Mouse (Mus musculus): ENCODE measurements around the gene Rpl13a. TPM values are rescaled to one million over a fixed set of nuclear protein-coding genes. Genes with fewer than 3 reads are reported as not detected.
A peak's percentile ranks its signal among the peaks of the same experiment; 100 is the strongest.

The Rpl13a gene
- polyA plus RNA-seq, 1 experiment, result 4,999 TPM

DNA sequence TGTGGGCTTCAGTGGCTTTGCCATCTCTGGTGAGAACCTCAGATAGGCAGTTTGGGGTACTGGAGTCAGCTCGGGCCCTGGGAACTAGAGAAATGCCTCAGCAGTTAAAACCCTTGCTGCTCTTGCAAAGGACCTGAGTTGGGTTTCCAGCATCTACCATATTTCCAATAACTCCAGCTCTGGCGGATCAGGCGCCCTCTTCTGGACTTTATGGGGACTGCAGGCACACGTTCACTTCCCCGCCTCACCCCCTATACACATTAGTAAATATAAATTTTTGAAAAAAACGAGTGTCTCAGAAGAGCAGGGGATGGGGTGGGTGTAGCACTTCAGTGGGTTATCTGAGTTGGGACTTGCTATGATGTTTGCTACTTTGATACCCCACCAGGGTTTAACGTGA lies 44.4 kb upstream of the Rpl13a start:
- H3K36me3 ChIP-seq (ENCODE audit: control insufficient read depth, insufficient read depth, low read length), result no peaks in the 10 kb centered on the region
- peaks cover 32% of the 10 kb centered on the region for H3K27me3 ChIP-seq (ENCODE audit: control insufficient read depth, insufficient read depth, low read length)
- no peaks in the 10 kb centered on the region for H3K4me1 ChIP-seq (replicated peaks; ENCODE audit: control insufficient read depth, insufficient read depth, low read length)
- no peak overlapping the region for H3K27ac ChIP-seq (ENCODE audit: control insufficient read depth, insufficient read depth, low read length)
- WGBS, result 58% methylated on average over 7 of the region's 7 CpGs
- TF ChIP-seq CTCF (IDR thresholded peaks at IDR 0.05; ENCODE audit: borderline replicate concordance, control insufficient read depth, extremely low read depth, insufficient read depth, low read length, poor library complexity), result peak; percentile 49; the same call in 1 of the 2 replicates
- TF ChIP-seq POLR2A (IDR thresholded peaks at IDR 0.05; ENCODE audit: control insufficient read depth, extremely low read depth, insufficient read depth, low read length, poor library complexity), result no peak
- peak; percentile 42 for DNase-seq
- H3K4me3 ChIP-seq (ENCODE audit: control insufficient read depth, insufficient read depth, low read length), result no peak overlapping the region

- Histone ChIP-seq H3K4me3 (ENCODE audit: control insufficient read depth, insufficient read depth, low read length) (no peak overlapping the region), H3K36me3 (ENCODE audit: control insufficient read depth, insufficient read depth, low read length) (no peaks in the 10 kb centered on the region), H3K4me1 (replicated peaks; ENCODE audit: control insufficient read depth, insufficient read depth, low read length) (no peaks in the 10 kb centered on the region), H3K27me3 (ENCODE audit: control insufficient read depth, insufficient read depth, low read length) (peaks cover 17% of the 10 kb centered on the region; the same call in 1 of the 2 replicates), H3K27ac (ENCODE audit: control insufficient read depth, insufficient read depth, low read length) (no peak overlapping the region)
- no peak for DNase-seq
- WGBS, result 99% methylated on average over 3 of the region's 3 CpGs
- TF ChIP-seq POLR2A (IDR thresholded peaks at IDR 0.05; ENCODE audit: control insufficient read depth, extremely low read depth, insufficient read depth, low read length, poor library complexity) (no peak), CTCF (IDR thresholded peaks at IDR 0.05; ENCODE audit: borderline replicate concordance, control insufficient read depth, extremely low read depth, insufficient read depth, low read length, poor library complexity) (no peak)
Measured at GRCm38 (mm10) chr7:45169495-45169894, 40.9 kb upstream of the Rpl13a start.

GRCm38 (mm10) chr7:45168656-45169055 lies 40.1 kb upstream of the Rpl13a start:
- Histone ChIP-seq H3K4me3 (ENCODE audit: control insufficient read depth, insufficient read depth, low read length) (no peak overlapping the region), H3K36me3 (ENCODE audit: control insufficient read depth, insufficient read depth, low read length) (no peaks in the 10 kb centered on the region), H3K4me1 (replicated peaks; ENCODE audit: control insufficient read depth, insufficient read depth, low read length) (no peaks in the 10 kb centered on the region; the same call in 1 of the 2 replicates), H3K27me3 (ENCODE audit: control insufficient read depth, insufficient read depth, low read length) (peaks cover 23% of the 10 kb centered on the region), H3K27ac (ENCODE audit: control insufficient read depth, insufficient read depth, low read length) (no peak overlapping the region)
- DNase-seq, result no peak
- 22% methylated on average over 24 of the region's 24 CpGs for WGBS
- no peak for TF ChIP-seq CTCF (IDR thresholded peaks at IDR 0.05; ENCODE audit: borderline replicate concordance, control insufficient read depth, extremely low read depth, insufficient read depth, low read length, poor library complexity)
- TF ChIP-seq POLR2A (IDR thresholded peaks at IDR 0.05; ENCODE audit: control insufficient read depth, extremely low read depth, insufficient read depth, low read length, poor library complexity), result no peak

- DNase-seq, result no peak
- no peaks in the 10 kb centered on the region; the same call in 1 of the 2 replicates for H3K4me1 ChIP-seq (replicated peaks; ENCODE audit: control insufficient read depth, insufficient read depth, low read length)
- TF ChIP-seq POLR2A (IDR thresholded peaks at IDR 0.05; ENCODE audit: control insufficient read depth, extremely low read depth, insufficient read depth, low read length, poor library complexity) (no peak), CTCF (IDR thresholded peaks at IDR 0.05; ENCODE audit: borderline replicate concordance, control insufficient read depth, extremely low read depth, insufficient read depth, low read length, poor library complexity) (no peak)
- 18% methylated on average over 19 of the region's 19 CpGs for WGBS
- no peaks in the 10 kb centered on the region for H3K36me3 ChIP-seq (ENCODE audit: control insufficient read depth, insufficient read depth, low read length)
- no peak overlapping the region for H3K27ac ChIP-seq (ENCODE audit: control insufficient read depth, insufficient read depth, low read length)
- peaks cover 25% of the 10 kb centered on the region for H3K27me3 ChIP-seq (ENCODE audit: control insufficient read depth, insufficient read depth, low read length)
- no peak overlapping the region for H3K4me3 ChIP-seq (ENCODE audit: control insufficient read depth, insufficient read depth, low read length)
Measured at GRCm38 (mm10) chr7:45167761-45168445, 39.3 kb upstream of the Rpl13a start.

DNA sequence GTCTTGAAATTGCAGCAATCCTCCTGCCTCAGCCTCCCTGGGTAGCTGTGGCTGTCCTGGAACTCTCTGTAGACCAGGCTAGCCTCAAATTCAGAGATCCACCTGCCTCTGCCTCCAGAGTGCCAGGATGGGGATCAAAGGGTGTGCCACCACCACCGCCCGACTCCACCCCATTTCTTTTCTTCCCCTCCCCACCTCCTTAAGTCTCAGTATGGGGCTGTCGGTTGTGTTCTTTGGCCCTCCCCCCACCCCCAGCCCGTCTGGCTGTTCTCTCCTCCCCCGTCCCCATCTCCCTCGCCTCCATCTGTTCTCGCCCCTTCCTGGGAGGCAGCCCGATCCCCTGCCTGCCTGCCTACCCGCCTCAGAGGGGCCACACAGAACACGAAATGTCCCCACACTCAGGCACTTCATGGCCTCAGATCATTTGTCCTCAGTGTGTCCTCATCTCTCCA lies 38.4 kb upstream of the Rpl13a start:
- no peak for TF ChIP-seq POLR2A (IDR thresholded peaks at IDR 0.05; ENCODE audit: control insufficient read depth, extremely low read depth, insufficient read depth, low read length, poor library complexity)
- no peak for TF ChIP-seq CTCF (IDR thresholded peaks at IDR 0.05; ENCODE audit: borderline replicate concordance, control insufficient read depth, extremely low read depth, insufficient read depth, low read length, poor library complexity)
- Histone ChIP-seq H3K4me1 (replicated peaks; ENCODE audit: control insufficient read depth, insufficient read depth, low read length) (peaks cover 4% of the 10 kb centered on the region; the same call in 1 of the 2 replicates), H3K36me3 (ENCODE audit: control insufficient read depth, insufficient read depth, low read length) (no peaks in the 10 kb centered on the region), H3K27ac (ENCODE audit: control insufficient read depth, insufficient read depth, low read length) (no peak overlapping the region), H3K27me3 (ENCODE audit: control insufficient read depth, insufficient read depth, low read length) (peaks cover 25% of the 10 kb centered on the region), H3K4me3 (ENCODE audit: control insufficient read depth, insufficient read depth, low read length) (no peak overlapping the region)
- DNase-seq, result no peak
- 43% methylated on average over 10 of the region's 10 CpGs for WGBS

DNA sequence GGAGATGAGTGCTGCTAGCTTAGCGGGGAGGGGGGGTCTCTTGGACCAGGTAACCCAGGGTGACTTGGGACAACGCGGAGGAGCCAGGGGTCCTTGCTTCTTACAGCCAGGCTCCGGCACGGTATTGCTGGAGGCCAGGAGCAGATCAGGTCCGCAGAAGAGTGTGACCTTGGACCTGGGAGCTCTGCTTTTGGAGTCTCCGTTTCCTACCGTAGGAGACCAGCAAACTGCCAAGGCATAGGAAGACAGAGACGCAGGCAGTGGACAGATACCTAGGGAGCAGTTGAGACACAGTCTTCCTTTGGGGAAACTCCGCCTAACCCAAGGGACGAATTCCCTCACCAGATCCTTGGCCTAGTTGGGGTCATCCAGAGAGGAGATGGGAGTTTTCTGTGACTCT lies 37.1 kb upstream of the Rpl13a start:
- Histone ChIP-seq H3K27ac (ENCODE audit: control insufficient read depth, insufficient read depth, low read length) (no peak overlapping the region), H3K4me3 (ENCODE audit: control insufficient read depth, insufficient read depth, low read length) (no peak overlapping the region), H3K36me3 (ENCODE audit: control insufficient read depth, insufficient read depth, low read length) (no peaks in the 10 kb centered on the region), H3K4me1 (replicated peaks; ENCODE audit: control insufficient read depth, insufficient read depth, low read length) (peaks cover 7% of the 10 kb centered on the region), H3K27me3 (ENCODE audit: control insufficient read depth, insufficient read depth, low read length) (peaks cover 25% of the 10 kb centered on the region)
- DNase-seq, result no peak
- TF ChIP-seq POLR2A (IDR thresholded peaks at IDR 0.05; ENCODE audit: control insufficient read depth, extremely low read depth, insufficient read depth, low read length, poor library complexity), result no peak
- TF ChIP-seq CTCF (IDR thresholded peaks at IDR 0.05; ENCODE audit: borderline replicate concordance, control insufficient read depth, extremely low read depth, insufficient read depth, low read length, poor library complexity), result no peak
- WGBS, result 84% methylated on average over 11 of the region's 11 CpGs
